Mouse (Mus musculus) embryonic facial prominence, embryonic 10.5 days (tissue): ENCODE data around the gene March7. TPM values are rescaled to one million over a fixed set of nuclear protein-coding genes. Genes with fewer than 3 reads are reported as not detected.

Experiments used
- polyA plus RNA-seq: library from polyadenylated mRNA; unstranded; fragments of >200 nt; fragmentation: Nextera tagmentation; extraction: Ambion mirVana; gene quantifications from 2 replicates; pipeline ENCODE4 v1.2.1, GENCODE M21; 2016

March7 gene
- polyA plus RNA-seq, 1 experiment from 2014 or later, result 77.3 TPM

Other genes starting within 250 kb of the March7 start
- gene Baz2b, start within 50 bp of the March7 start, polyA plus RNA-seq, result 63.4 and 63.6 TPM in 2 replicates
- gene Cd302, start 74.6 kb downstream of the March7 start, polyA plus RNA-seq, result 18.2 and 20.8 TPM in 2 replicates
- gene Ly75, start 173.4 kb downstream of the March7 start, polyA plus RNA-seq, result 5.6 and 6.6 TPM in 2 replicates